Mouse (Mus musculus): ENCODE measurements around the gene Fbxw11.
"Not testable (repeated sequence)": the region's sequence is repeated elsewhere in the genome, so short reads cannot be mapped to it uniquely, and the experiment has no call there.

Fbxw11 gene

GRCm38 (mm10) chr11:32708739-32709501 lies 66.4 kb downstream of the Fbxw11 start:
- no peak for DNase-seq (ENCODE audit: low spot score)

- DNase-seq (ENCODE audit: low spot score), result no peak
These were observed 67.0 kb downstream of the Fbxw11 start for GRCm38 (mm10) chr11:32709563-32709962.

GRCm38 (mm10) chr11:32714230-32714629 lies 71.7 kb downstream of the Fbxw11 start:
- DNase-seq (ENCODE audit: low spot score), result no peak

GRCm38 (mm10) chr11:32714896-32715295 lies 72.4 kb downstream of the Fbxw11 start:
- DNase-seq (ENCODE audit: low spot score), result no peak

GRCm38 (mm10) chr11:32715495-32715894 lies 73.0 kb downstream of the Fbxw11 start:
- DNase-seq (ENCODE audit: low spot score), result no peak

- no peak for DNase-seq (ENCODE audit: low spot score)
These were observed 73.4 kb downstream of the Fbxw11 start for GRCm38 (mm10) chr11:32715970-32716369.

- DNase-seq (ENCODE audit: low spot score), result no peak
These were observed 74.4 kb downstream of the Fbxw11 start for GRCm38 (mm10) chr11:32716876-32717275.

- not testable (repeated sequence) for DNase-seq (ENCODE audit: low spot score)
These were observed 75.2 kb downstream of the Fbxw11 start for GRCm38 (mm10) chr11:32717711-32718110.

- DNase-seq (ENCODE audit: low spot score), result no peak
These were observed 75.8 kb downstream of the Fbxw11 start for GRCm38 (mm10) chr11:32718371-32718770.

- no peak for DNase-seq (ENCODE audit: low spot score)
These were observed 76.5 kb downstream of the Fbxw11 start for GRCm38 (mm10) chr11:32718979-32719378.

- DNase-seq (ENCODE audit: low spot score), result no peak
These were observed 80.1 kb downstream of the Fbxw11 start for GRCm38 (mm10) chr11:32722653-32723052.

- DNase-seq (ENCODE audit: low spot score), result no peak
These were observed 80.8 kb downstream of the Fbxw11 start for GRCm38 (mm10) chr11:32723287-32723686.

GRCm38 (mm10) chr11:32725171-32725570 lies 82.6 kb downstream of the Fbxw11 start:
- DNase-seq (ENCODE audit: low spot score), result no peak

- DNase-seq (ENCODE audit: low spot score), result no peak
These were observed 89.9 kb downstream of the Fbxw11 start for GRCm38 (mm10) chr11:32732467-32732866.

- DNase-seq (ENCODE audit: low spot score), result no peak
These were observed 90.7 kb downstream of the Fbxw11 start for GRCm38 (mm10) chr11:32733195-32733594.

GRCm38 (mm10) chr11:32736371-32736770 lies 93.8 kb downstream of the Fbxw11 start:
- no peak for DNase-seq (ENCODE audit: low spot score)

GRCm38 (mm10) chr11:32737729-32738128 lies 95.2 kb downstream of the Fbxw11 start:
- no peak for DNase-seq (ENCODE audit: low spot score)

- no peak for DNase-seq (ENCODE audit: low spot score)
These were observed 101.4 kb downstream of the Fbxw11 start for GRCm38 (mm10) chr11:32743891-32744290.

GRCm38 (mm10) chr11:32744463-32744862 lies 101.9 kb downstream of the Fbxw11 start:
- no peak for DNase-seq (ENCODE audit: low spot score)

- no peak for DNase-seq (ENCODE audit: low spot score)
These were observed 102.9 kb downstream of the Fbxw11 start for GRCm38 (mm10) chr11:32745466-32745865.

GRCm38 (mm10) chr11:32746036-32746435 lies 103.5 kb downstream of the Fbxw11 start:
- DNase-seq (ENCODE audit: low spot score), result no peak

- DNase-seq (ENCODE audit: low spot score), result no peak
These were observed 104.0 kb downstream of the Fbxw11 start for GRCm38 (mm10) chr11:32746475-32746874.

GRCm38 (mm10) chr11:32748800-32749199 lies 106.3 kb downstream of the Fbxw11 start:
- no peak for DNase-seq (ENCODE audit: low spot score)

Data from urinary bladder, postnatal 10 days (tissue).